Mouse (Mus musculus): Measurements from ENCODE around the gene Dst.

The Dst gene

GRCm38 (mm10) chr1:33977832-33978231 is 69.8 kb downstream of the Dst start:
- no peak for DNase-seq (ENCODE audit: low spot score)

- DNase-seq (ENCODE audit: low spot score): no peak
These were observed 72.4 kb downstream of the Dst start for GRCm38 (mm10) chr1:33980420-33980819.

GRCm38 (mm10) chr1:33989643-33990042 is 81.6 kb downstream of the Dst start:
- DNase-seq (ENCODE audit: low spot score): no peak

DNA sequence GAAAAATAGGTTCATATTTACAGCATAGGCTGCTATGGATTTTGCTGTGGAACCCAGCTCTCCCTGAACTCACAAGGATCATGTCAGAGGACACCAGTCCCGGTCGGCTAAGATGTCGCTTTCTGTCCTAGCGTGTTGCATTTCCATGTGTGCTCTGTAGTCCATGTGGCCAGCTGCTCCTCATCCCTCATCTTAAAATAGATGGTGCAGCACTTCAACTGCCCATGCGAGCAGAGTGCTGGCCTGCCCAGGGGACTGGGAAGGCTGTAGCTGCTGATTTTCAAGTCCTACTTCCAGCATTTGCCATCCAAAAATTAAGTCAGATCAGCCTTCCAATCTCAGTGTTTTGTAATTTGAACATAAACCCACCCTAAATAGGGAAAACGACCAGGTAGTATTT is 83.0 kb downstream of the Dst start:
- DNase-seq (ENCODE audit: low spot score): no peak

GRCm38 (mm10) chr1:33992810-33993209 is 84.8 kb downstream of the Dst start:
- DNase-seq (ENCODE audit: low spot score): no peak

DNA sequence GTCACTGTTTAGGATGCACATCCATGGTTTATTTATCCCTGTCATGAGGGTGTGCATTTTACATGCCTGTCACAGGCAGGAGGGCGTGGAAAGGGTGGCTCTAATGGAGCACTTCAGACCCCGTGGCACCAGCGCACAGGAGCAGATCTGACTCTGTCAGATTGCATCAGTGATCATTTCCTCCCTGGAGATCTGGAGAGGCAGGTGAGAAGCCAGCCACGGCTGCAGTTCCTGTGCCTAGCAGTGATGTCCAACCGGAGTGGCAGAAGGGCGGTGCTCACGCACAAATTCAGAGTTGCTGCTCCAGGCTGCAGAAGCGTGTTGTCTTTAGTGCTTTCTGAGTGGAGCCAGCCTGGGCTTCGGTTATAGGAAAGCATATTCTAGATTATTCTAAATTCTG is 86.2 kb downstream of the Dst start:
- DNase-seq (ENCODE audit: low spot score): no peak

- DNase-seq (ENCODE audit: low spot score): no peak
These were observed 87.4 kb downstream of the Dst start for GRCm38 (mm10) chr1:33995386-33995785.

- DNase-seq (ENCODE audit: low spot score): no peak
These were observed 88.3 kb downstream of the Dst start for GRCm38 (mm10) chr1:33996105-33996887.

DNA sequence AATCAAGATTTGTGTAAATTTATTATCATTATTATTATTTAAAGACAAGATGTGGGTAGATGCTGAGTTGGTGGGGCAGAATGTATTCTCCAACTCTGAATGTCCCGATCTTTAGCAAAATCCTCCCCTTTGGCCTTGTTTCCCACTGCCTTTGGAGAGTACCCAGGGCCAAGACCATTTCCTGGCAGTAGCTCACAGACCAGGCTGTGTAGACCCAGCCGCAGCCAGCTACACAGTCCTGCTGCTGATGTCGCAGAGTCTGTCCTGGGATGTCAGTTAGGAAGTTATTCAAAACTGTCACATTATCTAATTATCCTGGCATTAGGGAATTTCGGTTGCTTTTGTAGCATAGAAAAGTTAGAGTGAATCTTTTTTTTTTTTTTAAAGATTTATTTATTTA is 94.3 kb downstream of the Dst start:
- DNase-seq (ENCODE audit: low spot score): no peak

DNA sequence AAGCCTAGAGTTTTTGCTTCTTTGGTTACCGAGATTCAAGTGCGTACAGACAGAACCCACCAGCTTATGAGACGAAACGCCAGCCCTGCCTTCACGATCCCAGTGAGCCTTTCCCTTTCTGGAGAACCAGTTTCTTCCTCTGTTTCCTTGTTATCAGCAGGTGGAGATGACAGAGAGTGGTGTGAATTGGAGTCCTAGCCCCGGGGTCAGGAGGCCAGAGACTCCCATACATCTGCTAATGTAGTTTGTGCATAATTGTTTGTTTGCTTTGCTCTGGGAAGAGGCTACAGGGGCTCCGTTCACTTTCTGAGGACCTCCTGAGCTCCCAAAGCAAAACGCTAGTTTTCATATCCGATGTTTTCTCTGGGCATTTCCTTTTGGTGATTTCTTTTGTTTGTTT is 94.9 kb downstream of the Dst start:
- no peak for DNase-seq (ENCODE audit: low spot score)

GRCm38 (mm10) chr1:34005238-34005725 is 97.3 kb downstream of the Dst start:
- no peak for DNase-seq (ENCODE audit: low spot score)

- DNase-seq (ENCODE audit: low spot score): no peak
These were observed 98.0 kb downstream of the Dst start for GRCm38 (mm10) chr1:34005726-34006638.

DNA sequence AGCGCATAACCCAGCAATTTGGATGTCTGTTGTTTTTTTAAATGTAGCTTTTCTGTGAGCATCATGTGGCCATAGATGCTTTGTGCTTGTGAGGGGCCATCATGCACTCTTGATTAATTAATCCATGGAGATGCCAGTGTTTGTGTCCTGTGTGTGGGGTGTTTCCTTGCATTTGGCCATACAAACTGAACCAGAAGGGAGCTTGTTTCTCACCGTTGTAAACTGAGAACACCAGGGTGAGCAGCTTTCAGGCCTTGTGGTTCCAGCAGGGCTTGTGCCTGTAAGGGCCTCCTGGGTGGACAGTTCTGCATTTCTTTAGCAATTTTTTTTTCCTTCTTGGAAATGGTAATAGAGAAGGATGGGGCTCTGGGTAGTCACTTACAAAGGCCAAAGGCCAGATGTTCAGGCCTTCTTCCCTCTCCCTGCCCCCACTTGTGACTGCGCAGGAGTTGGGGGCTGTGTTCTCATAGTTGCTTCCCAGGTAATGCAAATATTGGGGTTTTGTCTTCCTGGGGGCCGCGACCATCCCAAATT is 98.9 kb downstream of the Dst start:
- DNase-seq (ENCODE audit: low spot score): no peak

GRCm38 (mm10) chr1:34007379-34007778 is 99.4 kb downstream of the Dst start:
- no peak for DNase-seq (ENCODE audit: low spot score)

DNA sequence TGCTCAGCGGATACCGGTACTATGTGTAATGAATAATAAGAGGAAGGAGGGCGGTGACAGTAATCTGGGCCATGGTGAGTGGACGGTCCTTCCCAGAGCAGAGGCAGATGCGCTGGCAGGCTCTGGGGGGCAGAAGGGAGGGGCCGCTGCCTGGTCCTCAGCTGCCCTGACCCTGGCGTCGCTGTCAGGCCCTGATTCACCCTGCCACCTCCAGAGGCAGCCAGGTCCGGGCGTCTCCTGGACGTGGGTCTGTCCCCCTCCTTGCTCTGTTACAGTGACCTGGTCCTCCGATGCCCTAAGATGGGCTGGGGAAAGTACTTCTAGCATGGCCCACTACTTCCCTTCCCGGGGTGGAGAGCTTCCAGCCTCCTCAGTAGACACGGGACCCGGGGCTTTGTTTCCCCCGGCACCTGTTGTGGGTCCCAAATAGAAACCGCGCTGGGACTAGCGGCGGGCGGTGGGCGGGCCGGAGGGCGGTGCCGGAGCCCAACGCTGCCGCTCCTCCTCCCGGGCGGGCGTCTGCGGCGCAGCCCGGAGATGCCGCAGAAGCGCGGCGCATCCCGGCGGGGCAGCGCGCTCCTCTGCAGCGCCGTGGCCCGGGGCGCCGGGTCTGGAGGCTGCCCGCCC is 103.1 kb downstream of the Dst start:
- DNase-seq (ENCODE audit: low spot score): peak; percentile 7

GRCm38 (mm10) chr1:34011821-34012271 is 103.8 kb downstream of the Dst start:
- no peak for DNase-seq (ENCODE audit: low spot score)

- no peak for DNase-seq (ENCODE audit: low spot score)
These were observed 105.5 kb downstream of the Dst start for GRCm38 (mm10) chr1:34013490-34013889.

GRCm38 (mm10) chr1:34016780-34017179 is 108.8 kb downstream of the Dst start:
- no peak for DNase-seq (ENCODE audit: low spot score)

DNA sequence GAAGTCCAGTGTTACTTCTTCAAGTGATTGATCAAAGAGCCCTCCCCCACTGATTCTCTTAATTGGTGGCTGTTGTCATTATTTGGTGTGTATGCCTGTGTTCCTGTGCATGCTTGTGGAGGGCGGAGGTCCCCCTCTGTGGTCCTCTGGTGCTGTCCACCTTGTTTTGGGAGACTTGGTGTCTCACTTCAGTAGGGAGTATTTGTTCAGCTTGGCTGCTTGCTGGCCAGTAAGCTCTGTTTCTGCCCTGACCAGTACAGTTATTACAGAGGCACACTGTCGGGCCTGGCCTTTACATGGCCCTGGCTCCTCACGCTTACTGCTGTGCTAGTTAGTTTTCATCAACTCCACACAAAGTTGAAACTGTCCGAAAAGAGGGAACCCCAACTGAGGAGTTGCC is 109.3 kb downstream of the Dst start:
- no peak for DNase-seq (ENCODE audit: low spot score)

GRCm38 (mm10) chr1:34020599-34020998 is 112.6 kb downstream of the Dst start:
- no peak for DNase-seq (ENCODE audit: low spot score)

DNA sequence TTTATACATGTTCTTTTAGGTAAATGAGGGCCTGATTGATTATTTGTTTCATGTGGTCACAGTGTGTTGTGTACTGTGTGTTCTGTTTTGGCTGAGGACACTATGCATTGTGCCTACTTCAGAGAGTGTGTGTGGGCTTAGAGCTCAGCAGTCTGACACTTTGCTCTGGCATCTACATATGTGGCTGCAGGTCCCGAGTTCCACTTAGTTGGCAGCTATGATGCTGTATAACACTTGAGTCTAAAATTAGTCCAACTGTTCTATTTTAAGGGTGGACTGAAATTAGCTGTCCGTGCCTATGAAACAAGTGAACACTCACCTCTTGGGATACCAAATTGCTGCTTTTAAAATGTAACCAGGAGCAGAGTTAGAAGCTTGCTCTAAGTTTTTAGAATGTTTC is 113.5 kb downstream of the Dst start:
- no peak for DNase-seq (ENCODE audit: low spot score)

GRCm38 (mm10) chr1:34023154-34023553 is 115.1 kb downstream of the Dst start:
- DNase-seq (ENCODE audit: low spot score): no peak
